Mouse (Mus musculus): ENCODE measurements at regions not wholly inside any gene's neighbourhood (a gene's known extent, or its start where the extent isn't known, plus 50 kb on each side); places are given as distances from the start of the nearest gene placed in this dataset.

DNA sequence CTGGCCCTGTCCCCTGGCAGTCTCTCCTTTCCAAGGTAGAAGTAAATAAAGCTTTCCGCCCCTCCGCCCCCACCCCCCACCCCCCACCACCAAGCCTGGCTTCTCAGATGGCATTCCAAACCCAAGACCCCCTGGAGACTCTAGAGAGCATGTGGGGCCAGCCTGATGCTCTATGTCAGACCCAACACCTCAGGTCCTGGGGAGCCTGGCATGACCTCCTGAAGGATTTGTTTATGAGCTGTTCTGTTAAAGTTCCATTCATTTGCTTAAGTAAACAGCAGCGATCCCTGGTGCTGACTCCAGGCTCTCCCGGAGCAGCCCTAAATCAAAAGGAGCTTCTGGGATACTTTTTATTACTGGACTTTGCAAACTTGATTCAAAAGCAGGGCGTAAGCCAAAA, 137.3 kb upstream of the Hs3st3a1 start:
- no peak overlapping the region for H3K9ac ChIP-seq
- no peaks in the 10 kb centered on the region for H3K36me3 ChIP-seq
- WGBS = 25% methylated on average over 5 of the region's 5 CpGs
- no peak for ATAC-seq (ENCODE audit: insufficient number of reproducible peaks, low FRiP score)
- no peak overlapping the region for H3K4me3 ChIP-seq
- H3K4me2 ChIP-seq = no peak overlapping the region
- 0 out of 2 replicates have a peak, but pooled peaks cover 5% of the 10 kb centered on the region for H3K9me3 ChIP-seq (replicated peaks)
- no peak overlapping the region for H3K27ac ChIP-seq (ENCODE audit: poor library complexity, severe bottlenecking)
- peaks cover 18% of the 10 kb centered on the region for H3K27me3 ChIP-seq (replicated peaks)
- no peaks in the 10 kb centered on the region for H3K4me1 ChIP-seq (replicated peaks)

DNA sequence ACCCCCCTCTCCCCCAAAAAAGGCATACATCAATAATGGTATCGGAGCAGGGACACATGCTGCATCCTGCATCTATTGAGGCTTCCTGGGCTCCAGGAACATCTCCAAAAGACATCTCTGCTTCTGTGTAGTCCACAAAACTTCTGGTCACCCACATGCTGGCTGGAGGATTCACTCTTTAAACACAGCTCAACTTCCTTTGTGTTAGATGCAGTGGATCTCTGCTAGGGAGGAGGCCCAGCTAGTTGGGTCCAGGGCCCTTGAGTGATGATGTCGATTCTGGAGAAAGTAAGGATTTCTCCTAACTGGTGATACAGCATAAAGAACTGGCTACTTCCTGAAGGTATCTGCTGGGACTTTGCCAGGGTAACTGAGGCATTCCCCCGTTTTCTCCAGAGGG, 146.9 kb upstream of the Hs3st3a1 start:
- no peak overlapping the region for H3K4me3 ChIP-seq
- WGBS = 78% methylated on average over 3 of the region's 3 CpGs
- ATAC-seq (ENCODE audit: insufficient number of reproducible peaks, low FRiP score) = no peak

DNA sequence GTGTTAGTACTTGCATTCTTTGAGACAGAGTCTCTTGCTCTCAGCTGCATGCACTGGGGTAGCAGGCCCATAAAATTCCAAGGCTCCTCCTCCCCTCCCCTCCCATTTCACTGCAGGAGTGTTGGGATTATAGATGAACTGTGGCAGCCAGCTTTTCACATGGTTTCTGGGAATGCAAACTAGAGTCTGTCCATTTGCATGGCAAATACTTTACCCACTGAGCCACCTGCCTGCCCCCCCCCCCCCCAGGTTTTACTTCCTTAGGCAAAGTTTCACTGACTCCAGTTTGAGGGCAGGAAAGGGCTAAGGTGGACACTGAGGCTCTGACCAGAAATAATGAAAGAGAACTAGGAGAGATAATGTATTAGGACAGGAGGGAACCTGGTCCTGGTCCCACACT, 147.6 kb upstream of the Hs3st3a1 start:
- no peak for ATAC-seq (ENCODE audit: insufficient number of reproducible peaks, low FRiP score)

More for the DNA sequence above, 146.9 kb upstream of the Hs3st3a1 start:
- no peak overlapping the region for H3K27ac ChIP-seq (ENCODE audit: poor library complexity, severe bottlenecking)
- no peaks in the 10 kb centered on the region for H3K4me1 ChIP-seq (replicated peaks)
- H3K9me3 ChIP-seq (replicated peaks) = 0 out of 2 replicates have a peak, but pooled peaks cover 6% of the 10 kb centered on the region
- no peak overlapping the region for H3K9ac ChIP-seq
- no peaks in the 10 kb centered on the region for H3K36me3 ChIP-seq
- no peak overlapping the region for H3K4me2 ChIP-seq
- H3K27me3 ChIP-seq (replicated peaks) = 0 out of 2 replicates have a peak, but pooled peaks cover 6% of the 10 kb centered on the region

DNA sequence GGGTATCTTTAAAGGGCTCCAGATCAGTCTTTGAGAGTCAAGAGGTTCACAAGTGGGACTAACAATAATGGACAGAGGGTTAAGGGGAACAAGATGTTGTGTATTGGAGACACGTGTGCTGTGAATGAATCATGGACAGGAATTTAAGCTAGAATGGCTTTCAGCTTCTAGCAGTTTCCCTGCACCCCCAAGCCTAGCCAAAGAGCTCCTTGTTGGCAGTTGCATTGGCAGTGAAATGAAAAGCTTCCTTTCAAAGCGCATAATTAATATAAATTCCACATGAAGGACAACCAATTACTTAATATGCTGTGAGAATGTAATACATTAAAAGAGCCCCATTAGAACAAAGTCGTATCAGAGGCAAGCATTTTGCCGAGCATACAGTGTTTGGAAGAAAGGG, 153.4 kb upstream of the Hs3st3a1 start:
- H3K4me1 ChIP-seq (replicated peaks) = peaks cover 7% of the 10 kb centered on the region; the same call in 1 of the 2 replicates
- no peak overlapping the region for H3K4me2 ChIP-seq
- no peak overlapping the region for H3K9ac ChIP-seq
- H3K9me3 ChIP-seq (replicated peaks) = no peaks in the 10 kb centered on the region
- no peak overlapping the region for H3K4me3 ChIP-seq
- 79% methylated on average over 4 of the region's 4 CpGs for WGBS
- no peak overlapping the region for H3K27ac ChIP-seq (ENCODE audit: poor library complexity, severe bottlenecking)
- no peaks in the 10 kb centered on the region for H3K36me3 ChIP-seq
- no peak for ATAC-seq (ENCODE audit: insufficient number of reproducible peaks, low FRiP score)
- H3K27me3 ChIP-seq (replicated peaks) = 0 out of 2 replicates have a peak, but pooled peaks cover 9% of the 10 kb centered on the region

More for the DNA sequence above, 147.6 kb upstream of the Hs3st3a1 start:
- Histone ChIP-seq H3K9me3 (replicated peaks) (no peaks in the 10 kb centered on the region), H3K4me2 (no peak overlapping the region), H3K9ac (no peak overlapping the region), H3K27me3 (replicated peaks) (0 out of 2 replicates have a peak, but pooled peaks cover 6% of the 10 kb centered on the region), H3K27ac (ENCODE audit: poor library complexity, severe bottlenecking) (no peak overlapping the region), H3K4me3 (no peak overlapping the region), H3K36me3 (no peaks in the 10 kb centered on the region), H3K4me1 (replicated peaks) (no peaks in the 10 kb centered on the region)

DNA sequence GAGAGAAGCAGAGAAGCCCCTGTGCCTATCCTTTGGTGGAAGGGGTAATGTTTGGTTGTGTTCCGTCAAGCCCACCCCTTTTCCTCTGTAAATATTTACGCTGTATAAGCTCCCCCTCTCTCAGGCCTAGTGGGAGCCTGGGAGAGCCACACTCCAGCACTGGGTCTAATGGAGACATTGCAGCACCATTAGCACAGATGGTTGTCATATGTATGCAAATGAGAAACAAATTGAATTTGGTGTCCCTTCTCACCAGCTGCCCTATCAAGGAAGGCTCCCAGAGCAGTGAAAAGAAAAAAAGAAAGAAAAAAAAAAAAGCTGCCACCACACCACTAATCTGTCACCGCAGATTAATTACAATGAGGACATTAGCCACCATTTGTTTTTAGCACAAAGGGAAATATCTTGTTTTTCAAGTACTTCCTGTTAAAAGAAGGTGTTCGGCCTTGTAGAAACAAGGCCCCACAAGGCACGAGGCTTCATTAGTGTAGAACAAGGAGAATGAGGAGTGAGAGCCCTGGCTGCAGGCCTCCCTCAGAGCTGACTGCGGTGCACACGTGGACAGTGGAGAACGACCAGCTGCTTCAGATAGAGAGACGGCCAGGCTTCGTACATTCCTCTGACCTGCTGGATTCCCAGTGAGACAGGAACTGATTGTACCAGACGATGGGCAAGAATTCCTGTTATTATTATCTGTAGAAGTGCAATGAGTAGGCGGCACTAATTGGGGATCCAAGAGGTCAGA, 156.7 kb upstream of the Hs3st3a1 start:
- Histone ChIP-seq H3K4me1 (replicated peaks) (peaks cover 7% of the 10 kb centered on the region; the same call in 1 of the 2 replicates), H3K27me3 (replicated peaks) (0 out of 2 replicates have a peak, but pooled peaks cover 6% of the 10 kb centered on the region), H3K9me3 (replicated peaks) (no peaks in the 10 kb centered on the region), H3K27ac (ENCODE audit: poor library complexity, severe bottlenecking) (no peak overlapping the region), H3K36me3 (no peaks in the 10 kb centered on the region), H3K4me3 (no peak overlapping the region), H3K4me2 (no peak overlapping the region), H3K9ac (no peak overlapping the region)
- ATAC-seq (ENCODE audit: insufficient number of reproducible peaks, low FRiP score) = peak; percentile 63; the same call in 1 of the 2 replicates
- WGBS = 33% methylated on average over 12 of the region's 12 CpGs

DNA sequence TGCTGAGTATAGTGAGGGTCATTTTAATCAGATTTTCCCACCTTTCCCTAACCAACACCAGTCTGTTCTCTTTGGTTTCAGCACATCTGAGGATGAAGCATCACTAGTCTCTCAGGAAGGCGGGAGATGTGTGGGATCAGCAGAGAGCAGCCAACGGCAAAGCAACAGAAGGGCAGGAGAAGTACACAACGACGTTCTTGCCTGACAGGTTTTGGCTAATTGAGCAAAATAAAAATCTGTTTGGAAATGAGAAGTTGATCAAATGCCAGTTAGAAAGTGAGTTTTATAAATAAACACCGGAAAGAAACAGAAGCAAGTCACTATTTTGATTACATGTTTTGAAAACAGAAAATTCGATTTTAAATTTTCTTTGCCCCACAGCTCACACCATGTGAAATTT, 161.4 kb upstream of the Hs3st3a1 start:
- Histone ChIP-seq H3K4me1 (replicated peaks) (peaks cover 7% of the 10 kb centered on the region; the same call in 1 of the 2 replicates), H3K4me2 (no peak overlapping the region), H3K9ac (no peak overlapping the region), H3K36me3 (no peaks in the 10 kb centered on the region), H3K27me3 (replicated peaks) (no peaks in the 10 kb centered on the region), H3K4me3 (no peak overlapping the region), H3K9me3 (replicated peaks) (no peaks in the 10 kb centered on the region), H3K27ac (ENCODE audit: poor library complexity, severe bottlenecking) (no peak overlapping the region)
- WGBS = 84% methylated on average over 6 of the region's 6 CpGs
- ATAC-seq (ENCODE audit: insufficient number of reproducible peaks, low FRiP score) = no peak

DNA sequence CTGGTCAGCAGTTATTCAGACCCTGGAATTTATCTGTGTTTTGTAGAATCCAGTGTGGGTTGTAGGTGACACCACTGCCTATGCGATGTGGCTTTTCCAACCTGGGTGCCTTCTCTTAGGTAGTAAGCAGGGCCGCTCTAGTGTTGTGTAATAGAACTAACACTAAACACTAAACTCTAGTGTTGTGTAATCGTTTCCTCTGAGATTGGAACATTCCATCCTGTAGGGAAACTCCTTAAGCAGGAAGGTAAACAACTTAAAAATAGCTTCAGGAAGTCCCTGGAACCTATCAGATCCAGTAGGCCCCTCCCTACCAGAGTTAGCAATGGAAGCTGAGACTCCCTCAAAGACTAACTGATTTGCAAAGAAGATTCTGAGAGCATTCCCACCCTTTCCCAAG, 161.9 kb upstream of the Hs3st3a1 start:
- Histone ChIP-seq H3K36me3 (no peaks in the 10 kb centered on the region), H3K9me3 (replicated peaks) (no peaks in the 10 kb centered on the region), H3K27me3 (replicated peaks) (no peaks in the 10 kb centered on the region), H3K4me3 (no peak overlapping the region), H3K9ac (no peak overlapping the region), H3K27ac (ENCODE audit: poor library complexity, severe bottlenecking) (no peak overlapping the region), H3K4me2 (no peak overlapping the region), H3K4me1 (replicated peaks) (0 out of 2 replicates have a peak, but pooled peaks cover 2% of the 10 kb centered on the region)
- 57% methylated on average over 3 of the region's 3 CpGs for WGBS
- ATAC-seq (ENCODE audit: insufficient number of reproducible peaks, low FRiP score) = peak; percentile 36; the same call in 1 of the 2 replicates

DNA sequence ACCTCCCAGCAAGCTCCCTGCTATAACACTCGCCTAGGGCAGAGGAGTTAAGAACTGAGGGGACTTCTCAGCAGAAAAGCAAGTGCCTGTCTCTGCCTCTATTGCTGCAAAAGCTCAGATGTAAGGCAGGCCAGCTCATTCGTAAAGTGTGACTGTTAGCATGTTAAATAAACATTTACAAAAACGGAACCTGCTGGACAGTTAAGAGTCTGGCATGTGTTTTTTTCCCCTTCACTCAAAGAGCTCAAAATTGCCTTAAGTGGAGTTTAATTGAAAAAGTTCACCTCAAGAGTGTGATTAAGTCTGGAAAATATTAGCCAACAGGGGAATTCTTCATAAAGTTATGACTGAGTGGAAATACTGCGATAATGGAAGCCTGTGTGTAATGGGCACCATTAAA, 167.0 kb upstream of the Hs3st3a1 start:
- 56% methylated on average over 4 of the region's 4 CpGs for WGBS
- Histone ChIP-seq H3K27ac (ENCODE audit: poor library complexity, severe bottlenecking) (no peak overlapping the region), H3K36me3 (no peaks in the 10 kb centered on the region), H3K4me1 (replicated peaks) (peaks cover 5% of the 10 kb centered on the region; the same call in 1 of the 2 replicates), H3K27me3 (replicated peaks) (peaks cover 15% of the 10 kb centered on the region; the same call in 1 of the 2 replicates), H3K4me2 (no peak overlapping the region), H3K9me3 (replicated peaks) (no peaks in the 10 kb centered on the region), H3K4me3 (no peak overlapping the region), H3K9ac (no peak overlapping the region)
- ATAC-seq (ENCODE audit: insufficient number of reproducible peaks, low FRiP score) = no peak

DNA sequence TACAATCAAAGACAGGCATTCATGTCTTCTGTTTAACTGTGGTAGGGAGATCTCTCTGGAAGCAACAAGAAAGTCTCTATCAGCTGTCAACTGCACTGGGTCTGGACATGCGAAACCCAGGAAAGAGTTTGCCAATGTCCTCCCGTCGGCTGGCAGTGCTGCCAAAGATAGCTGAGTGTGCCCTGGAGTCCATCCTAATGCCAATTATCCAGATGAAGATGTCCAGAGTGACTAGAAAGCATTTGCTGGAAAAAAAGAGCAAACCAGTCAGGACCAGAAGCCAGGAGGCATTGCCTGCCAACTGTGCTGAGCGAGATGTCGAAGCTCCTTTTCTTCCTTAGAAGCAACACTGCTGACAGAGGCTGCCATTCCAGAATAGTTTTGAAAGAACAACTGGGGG, 167.6 kb upstream of the Hs3st3a1 start:
- ATAC-seq (ENCODE audit: insufficient number of reproducible peaks, low FRiP score) = no peak
- no peak overlapping the region for H3K4me2 ChIP-seq
- peaks cover 15% of the 10 kb centered on the region; the same call in 1 of the 2 replicates for H3K27me3 ChIP-seq (replicated peaks)
- peaks cover 5% of the 10 kb centered on the region; the same call in 1 of the 2 replicates for H3K4me1 ChIP-seq (replicated peaks)
- 47% methylated on average over 5 of the region's 5 CpGs for WGBS
- no peak overlapping the region for H3K9ac ChIP-seq
- no peak overlapping the region for H3K4me3 ChIP-seq
- peaks cover 4% of the 10 kb centered on the region; the same call in 1 of the 2 replicates for H3K9me3 ChIP-seq (replicated peaks)
- no peaks in the 10 kb centered on the region for H3K36me3 ChIP-seq
- H3K27ac ChIP-seq (ENCODE audit: poor library complexity, severe bottlenecking) = no peak overlapping the region

DNA sequence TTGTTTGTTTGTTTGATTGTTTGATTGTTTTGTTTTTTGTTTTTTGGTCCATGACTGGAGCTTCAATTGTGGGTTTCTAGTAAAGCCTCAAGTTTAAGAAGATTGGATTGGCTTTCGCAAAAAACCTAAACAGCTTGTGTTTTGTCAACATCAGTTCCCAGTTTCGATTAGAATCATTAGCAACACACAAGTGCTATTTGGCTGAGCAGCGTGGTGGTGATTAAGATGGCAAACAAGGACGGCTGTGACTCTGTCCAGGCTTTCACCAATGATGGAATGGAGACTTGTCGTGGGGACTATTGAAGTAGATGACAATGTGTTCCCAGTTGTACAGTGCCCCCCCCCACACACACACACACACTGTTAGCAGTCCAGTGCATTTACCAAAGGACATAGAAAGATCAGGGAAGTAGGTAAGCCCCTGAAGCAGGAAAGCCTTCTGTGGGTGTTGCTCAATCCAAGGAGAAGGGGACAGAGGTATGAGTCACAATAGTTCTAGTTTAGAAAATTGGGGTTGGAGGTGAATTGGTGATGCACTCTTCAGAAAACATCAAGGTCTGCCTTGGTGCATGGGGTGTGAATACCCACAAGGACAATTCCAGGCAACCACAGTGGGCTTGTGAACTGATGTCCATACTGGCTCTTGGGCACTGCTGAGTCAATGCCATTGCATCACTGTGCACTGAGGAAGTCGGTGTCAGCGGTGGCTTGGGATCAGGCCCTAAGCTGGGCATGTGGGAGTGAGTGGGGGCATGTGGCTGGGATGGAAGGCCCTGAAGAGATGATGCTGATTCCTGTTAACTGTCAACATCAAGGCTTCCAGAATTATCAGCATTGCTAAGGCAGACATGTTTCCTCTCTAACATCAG, 174.5 kb upstream of the Cox10 start:
- Histone ChIP-seq H3K4me2 (no peak overlapping the region), H3K4me1 (replicated peaks) (peaks cover 25% of the 10 kb centered on the region), H3K4me3 (no peak overlapping the region), H3K9ac (no peak overlapping the region), H3K36me3 (no peaks in the 10 kb centered on the region), H3K27ac (ENCODE audit: poor library complexity, severe bottlenecking) (no peak overlapping the region), H3K27me3 (replicated peaks) (no peaks in the 10 kb centered on the region; the same call in 1 of the 2 replicates), H3K9me3 (replicated peaks) (peaks cover 3% of the 10 kb centered on the region; the same call in 1 of the 2 replicates)
- ATAC-seq (ENCODE audit: insufficient number of reproducible peaks, low FRiP score) = no peak
- 82% methylated on average over 7 of the region's 7 CpGs for WGBS

DNA sequence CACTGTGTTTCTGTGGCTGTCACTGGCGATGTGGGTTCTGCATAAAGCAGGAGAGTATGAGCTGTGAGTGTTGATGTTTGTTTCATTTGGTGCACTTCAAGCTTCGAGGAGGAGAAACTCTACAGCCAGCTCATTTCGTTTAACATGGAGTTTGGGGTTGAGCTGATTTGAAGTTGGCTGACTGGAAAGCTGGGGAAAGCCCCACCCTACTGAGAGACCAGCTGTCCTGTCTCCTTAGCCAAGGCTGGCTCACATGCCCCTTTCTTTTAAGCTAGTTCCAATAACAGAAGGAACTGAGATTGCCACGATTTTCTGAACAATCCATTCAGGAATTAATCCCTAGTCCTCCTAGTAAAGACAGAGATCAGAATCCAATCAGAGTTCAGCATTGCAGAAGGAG, 157.6 kb upstream of the Cox10 start:
- Histone ChIP-seq H3K36me3 (no peaks in the 10 kb centered on the region), H3K9ac (no peak overlapping the region), H3K27ac (ENCODE audit: poor library complexity, severe bottlenecking) (no peak overlapping the region), H3K4me3 (no peak overlapping the region), H3K9me3 (replicated peaks) (no peaks in the 10 kb centered on the region), H3K4me1 (replicated peaks) (no peaks in the 10 kb centered on the region), H3K4me2 (no peak overlapping the region), H3K27me3 (replicated peaks) (no peaks in the 10 kb centered on the region)
- 69% methylated on average over 4 of the region's 4 CpGs for WGBS
- ATAC-seq (ENCODE audit: insufficient number of reproducible peaks, low FRiP score) = no peak
